Mouse (Mus musculus) inflammation-experienced regulatory T-cells, adult 6 months (primary cell): ENCODE results near the gene Pnp2. TPM values are rescaled to one million over a fixed set of nuclear protein-coding genes. Genes with fewer than 3 reads are reported as not detected.

ENCODE experiments used
- ATAC-seq: one replicate; pipeline ENCODE4 v1.8.0; 2017
- polyA plus RNA-seq, 3 experiments: library from polyadenylated mRNA; unstranded; fragments of 100-300 nt; shearing (Covaris generic); gene quantifications; one replicate each; pipeline ENCODE4 v1.2.1; 2017

The Pnp2 gene
- polyA plus RNA-seq, 3 experiments from 2014 or later, result 0.92 to 2.8 (median 1.5) TPM

GRCm38 (mm10) chr14:51009572-51009971 lies 53.8 kb downstream of the Pnp2 start:
- ATAC-seq, result no peak

Other genes starting within 250 kb of the Pnp2 start
- under 1 TPM in 1 of 3 experiments, not detected in 2; 0.15 TPM for gene Olfr748, start 248.6 kb upstream of the Pnp2 start, polyA plus RNA-seq
- not detected for gene Olfr749, start 210.9 kb upstream of the Pnp2 start, polyA plus RNA-seq
- gene Ttc5, start 170.5 kb upstream of the Pnp2 start, polyA plus RNA-seq, result 100 to 1,000 TPM in 2 of 3 experiments, 10 to 100 TPM in 1; 98.6 to 131 (median 123) TPM
- gene Ccnb1ip1, start 148.3 kb upstream of the Pnp2 start, polyA plus RNA-seq, result not detected
- 100 to 1,000 TPM in 2 of 3 experiments, 10 to 100 TPM in 1; 75.1 to 115 (median 101) TPM for gene Parp2, start 148.2 kb upstream of the Pnp2 start, polyA plus RNA-seq
- gene Tep1, start 85.4 kb upstream of the Pnp2 start, polyA plus RNA-seq, result 10 to 100 TPM; 16.0 to 28.0 (median 19.8) TPM
- gene Klhl33, start 58.5 kb upstream of the Pnp2 start, polyA plus RNA-seq, result under 1 TPM in 2 of 3 experiments, not detected in 1; 0.09 to 0.13 TPM
- gene Osgep, start 31.1 kb upstream of the Pnp2 start, polyA plus RNA-seq, result 10 to 100 TPM; 68.7 to 77.3 (median 74.3) TPM
- gene Apex1, start 31.0 kb upstream of the Pnp2 start, polyA plus RNA-seq, result 100 to 1,000 TPM in 1 of 3 experiments, 10 to 100 TPM in 2; 54.2 to 100 (median 91.0) TPM
- 1 to 10 TPM; 4.4 to 6.6 (median 4.8) TPM for gene Pip4p1, start 25.1 kb upstream of the Pnp2 start, polyA plus RNA-seq
- gene Pnp, start 24.9 kb upstream of the Pnp2 start, polyA plus RNA-seq, result 10 to 100 TPM; 64.4 to 88.0 (median 67.9) TPM
- 1 to 10 TPM in 2 of 3 experiments, not detected in 1; 5.9 to 7.5 TPM for gene Gm49342, start 11.5 kb upstream of the Pnp2 start, polyA plus RNA-seq
- not detected for gene Rnase10, start 51.8 kb downstream of the Pnp2 start, polyA plus RNA-seq
- not detected for gene Rnase9, start 85.9 kb downstream of the Pnp2 start, polyA plus RNA-seq
- gene Rnase11, start 94.2 kb downstream of the Pnp2 start, polyA plus RNA-seq, result not detected
- gene Rnase12, start 101.7 kb downstream of the Pnp2 start, polyA plus RNA-seq, result not detected
- gene Olfr750, start 118.4 kb downstream of the Pnp2 start, polyA plus RNA-seq, result under 1 TPM in 1 of 3 experiments, not detected in 2; 0.48 TPM
- 10 to 100 TPM; 10.3 to 27.1 (median 16.7) TPM for gene Rnase4, start 135.1 kb downstream of the Pnp2 start, polyA plus RNA-seq
- gene Ang, start 135.2 kb downstream of the Pnp2 start, polyA plus RNA-seq, result 1 to 10 TPM; 3.2 to 8.4 (median 3.8) TPM
- not detected for gene Eddm3b, start 158.4 kb downstream of the Pnp2 start, polyA plus RNA-seq
- gene Rnase6, start 167.9 kb downstream of the Pnp2 start, polyA plus RNA-seq, result 1 to 10 TPM; 1.4 to 2.7 (median 2.3) TPM
- not detected for gene Rnase1, start 190.8 kb downstream of the Pnp2 start, polyA plus RNA-seq
- gene Rnase2b, start 206.3 kb downstream of the Pnp2 start, polyA plus RNA-seq, result not detected
- gene Ang2, start 243.2 kb downstream of the Pnp2 start, polyA plus RNA-seq, result not detected
- not detected for gene Ear14, start 247.4 kb downstream of the Pnp2 start, polyA plus RNA-seq